Mouse (Mus musculus) limb, embryonic 15.5 days (tissue): Measurements from ENCODE around the gene Cbfb. TPM values are rescaled to one million over a fixed set of nuclear protein-coding genes. Genes with fewer than 3 reads are reported as not detected.

Experiments used
- ATAC-seq: fragments of 200-750 bp; cut with Nextera tagmentation; 2 replicates; pipeline ENCODE4 v1.8.0; 2017; ENCODE audit warnings: low read depth, moderate TSS enrichment; ENCODE audit not compliant: insufficient number of reproducible peaks, low FRiP score, low TSS enrichment
- H3K27ac ChIP-seq: fragments of 300-500 bp; sonication (generic); 2 replicates; pipeline ENCODE4 v1.5.1; 2015; ENCODE audit warnings: moderate library complexity, mild to moderate bottlenecking, inconsistent platforms
- H3K27me3 ChIP-seq: fragments of 300-500 bp; sonication (generic); 2 replicates; pipeline ENCODE4 v1.6.1; 2015; ENCODE audit warnings: inconsistent platforms
- H3K36me3 ChIP-seq: fragments of 300-500 bp; sonication (generic); 2 replicates; pipeline ENCODE4 v1.6.1; 2015; ENCODE audit warnings: inconsistent platforms
- H3K4me1 ChIP-seq: fragments of 300-500 bp; sonication (generic); 2 replicates; pipeline ENCODE4 v1.6.1; 2015; ENCODE audit warnings: inconsistent platforms
- H3K4me2 ChIP-seq: fragments of 300-500 bp; sonication (generic); 2 replicates; pipeline ENCODE4 v1.6.1; 2015; ENCODE audit warnings: mild to moderate bottlenecking, inconsistent platforms
- H3K4me3 ChIP-seq: fragments of 300-500 bp; sonication (generic); 2 replicates; pipeline ENCODE4 v1.5.1; 2015; ENCODE audit warnings: mild to moderate bottlenecking, inconsistent platforms
- H3K9ac ChIP-seq: fragments of 300-500 bp; sonication (generic); 2 replicates; pipeline ENCODE4 v1.6.1; 2015; ENCODE audit warnings: inconsistent platforms
- H3K9me3 ChIP-seq: fragments of 300-500 bp; sonication (generic); 2 replicates; pipeline ENCODE4 v1.6.1; 2016; ENCODE audit warnings: inconsistent platforms
- WGBS: fragments of 180-500 bp; shearing (Covaris S2); methylation state at CpG from one replicate; pipeline ENCODE4 v1.1.7; 2015; 5-methylcytosine and 5-hydroxymethylcytosine counted together
- polyA plus RNA-seq: library from polyadenylated mRNA; unstranded; fragments of >200 nt; fragmentation: Nextera tagmentation; extraction: Ambion mirVana; gene quantifications from 2 replicates; pipeline ENCODE4 v1.2.1, GENCODE M21; 2015

Cbfb gene
- polyA plus RNA-seq, 1 experiment from 2014 or later, result 89.0 TPM

DNA sequence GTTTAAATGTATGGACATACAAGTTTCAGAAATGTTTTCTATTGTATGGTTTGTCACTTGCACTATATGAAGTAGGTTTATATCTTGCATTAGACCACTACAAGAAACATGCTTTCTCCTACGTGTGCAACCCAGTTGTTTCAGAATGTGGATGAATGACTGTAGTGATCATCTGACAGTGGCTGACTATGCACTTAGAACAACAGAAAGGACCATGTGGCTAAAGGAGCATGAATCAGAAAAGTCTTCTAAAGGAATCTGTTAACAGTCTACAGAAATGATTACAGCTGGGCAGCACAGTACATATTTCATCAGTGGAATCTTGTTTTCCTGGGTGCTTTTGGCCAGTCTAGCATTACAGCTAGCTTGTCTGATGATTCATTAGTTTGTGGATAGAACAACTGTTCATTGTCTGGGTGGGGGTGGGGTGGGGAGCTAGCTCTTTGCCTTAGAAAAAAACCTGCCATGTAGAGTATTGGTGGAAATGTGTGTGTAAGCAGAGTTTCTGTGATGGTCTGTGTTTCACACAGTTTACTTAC, 16.1 kb downstream of the Cbfb start:
- no peak for ATAC-seq
- no peaks in the 10 kb centered on the region for H3K27me3 ChIP-seq

DNA sequence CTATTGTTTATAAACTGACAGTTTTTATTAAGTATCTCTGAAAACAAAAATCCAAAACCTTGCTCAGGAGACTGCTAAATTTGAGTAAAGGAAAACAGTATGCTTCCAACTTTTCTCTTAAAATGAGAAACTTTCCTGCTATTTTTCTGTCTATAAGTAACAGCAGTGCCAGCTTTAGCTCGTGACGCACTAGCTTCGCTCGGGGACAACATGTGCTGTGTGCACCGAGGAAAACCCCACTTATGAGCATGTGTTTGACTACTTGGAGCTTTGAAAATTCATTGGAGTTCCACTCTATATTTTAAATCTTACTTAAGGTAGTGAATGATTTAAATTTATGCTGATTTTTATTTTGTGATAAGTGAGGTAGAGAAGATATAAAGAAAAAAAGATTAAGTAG, 21.7 kb downstream of the Cbfb start:
- Histone ChIP-seq H3K27me3 (no peaks in the 10 kb centered on the region), H3K4me3 (no peak overlapping the region), H3K4me1 (no peaks in the 10 kb centered on the region), H3K4me2 (no peak overlapping the region), H3K27ac (no peak overlapping the region), H3K9ac (no peak overlapping the region), H3K9me3 (no peaks in the 10 kb centered on the region), H3K36me3 (peaks cover 42% of the 10 kb centered on the region)
- no peak for ATAC-seq
- WGBS, result 82% methylated on average over 5 of the region's 5 CpGs

More for the DNA sequence above, 16.1 kb downstream of the Cbfb start:
- Histone ChIP-seq H3K4me3 (no peak overlapping the region), H3K4me2 (no peak overlapping the region), H3K9ac (no peak overlapping the region), H3K27ac (no peak overlapping the region), H3K9me3 (no peaks in the 10 kb centered on the region), H3K36me3 (peaks cover 14% of the 10 kb centered on the region), H3K4me1 (peaks cover 3% of the 10 kb centered on the region; the same call in 1 of the 2 replicates)
- WGBS, result 73% methylated on average over 1 of the region's 1 CpGs

DNA sequence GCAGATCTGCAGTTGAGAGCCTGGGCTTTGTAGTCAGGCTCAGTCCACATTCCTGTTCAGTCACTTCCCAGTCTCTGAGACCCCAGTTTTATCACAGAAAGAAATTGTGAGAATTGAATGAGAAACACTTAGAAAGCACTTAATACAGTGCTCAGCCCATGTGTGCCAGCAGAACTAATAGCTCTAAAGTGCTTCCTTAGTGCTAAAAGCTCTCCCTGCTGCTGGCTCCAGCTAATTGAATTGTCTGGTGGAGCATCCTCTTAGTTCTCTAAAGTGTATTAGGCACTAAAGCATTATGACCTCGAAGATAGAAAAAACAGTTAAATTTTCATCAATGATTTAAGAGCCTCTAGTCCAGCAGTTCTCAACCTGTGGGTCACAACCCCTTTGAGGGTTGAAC, 35.3 kb downstream of the Cbfb start:
- peaks cover 29% of the 10 kb centered on the region; the same call in 1 of the 2 replicates for H3K36me3 ChIP-seq

DNA sequence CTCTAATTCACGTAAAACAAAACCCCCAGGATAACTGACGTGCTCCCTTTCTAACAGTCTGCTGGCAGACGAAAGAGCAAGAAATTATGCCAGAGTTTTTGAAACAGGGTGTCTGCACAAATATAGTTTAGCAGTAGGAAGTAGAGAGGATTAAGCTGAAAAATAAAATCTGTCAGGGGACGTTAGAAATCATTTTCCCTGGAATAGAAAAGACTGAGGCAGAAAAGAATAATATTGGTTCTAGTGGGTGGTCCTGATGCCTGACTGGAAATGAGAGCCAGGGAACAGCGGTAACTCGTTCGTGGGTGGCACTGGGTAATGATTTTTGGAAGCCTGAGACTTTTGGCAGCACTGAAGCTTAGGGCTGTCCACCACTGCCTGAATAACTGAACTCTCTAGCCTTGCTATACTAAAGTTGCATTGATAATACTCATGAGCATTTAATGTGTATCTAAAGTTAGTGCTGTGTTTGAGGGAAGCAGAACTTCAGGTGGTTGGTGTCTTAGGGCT, 36.3 kb downstream of the Cbfb start:
- 0 out of 2 replicates have a peak, but pooled peaks have one; percentile 19 for ATAC-seq
- 55% methylated on average over 7 of the region's 7 CpGs for WGBS
- Histone ChIP-seq H3K9ac (no peak overlapping the region), H3K4me2 (no peak overlapping the region), H3K27me3 (no peaks in the 10 kb centered on the region), H3K4me1 (no peaks in the 10 kb centered on the region), H3K9me3 (no peaks in the 10 kb centered on the region), H3K36me3 (peaks cover 18% of the 10 kb centered on the region; the same call in 1 of the 2 replicates), H3K27ac (peak overlapping the region; percentile 11; the same call in 1 of the 2 replicates), H3K4me3 (no peak overlapping the region)

More for the DNA sequence above, 35.3 kb downstream of the Cbfb start:
- no peaks in the 10 kb centered on the region for H3K9me3 ChIP-seq
- H3K27me3 ChIP-seq, result no peaks in the 10 kb centered on the region
- H3K9ac ChIP-seq, result no peak overlapping the region
- H3K27ac ChIP-seq, result no peak overlapping the region; the same call in 1 of the 2 replicates
- H3K4me3 ChIP-seq, result no peak overlapping the region
- H3K4me2 ChIP-seq, result no peak overlapping the region
- WGBS, result 82% methylated on average over 1 of the region's 1 CpGs
- ATAC-seq, result no peak
- H3K4me1 ChIP-seq, result no peaks in the 10 kb centered on the region

DNA sequence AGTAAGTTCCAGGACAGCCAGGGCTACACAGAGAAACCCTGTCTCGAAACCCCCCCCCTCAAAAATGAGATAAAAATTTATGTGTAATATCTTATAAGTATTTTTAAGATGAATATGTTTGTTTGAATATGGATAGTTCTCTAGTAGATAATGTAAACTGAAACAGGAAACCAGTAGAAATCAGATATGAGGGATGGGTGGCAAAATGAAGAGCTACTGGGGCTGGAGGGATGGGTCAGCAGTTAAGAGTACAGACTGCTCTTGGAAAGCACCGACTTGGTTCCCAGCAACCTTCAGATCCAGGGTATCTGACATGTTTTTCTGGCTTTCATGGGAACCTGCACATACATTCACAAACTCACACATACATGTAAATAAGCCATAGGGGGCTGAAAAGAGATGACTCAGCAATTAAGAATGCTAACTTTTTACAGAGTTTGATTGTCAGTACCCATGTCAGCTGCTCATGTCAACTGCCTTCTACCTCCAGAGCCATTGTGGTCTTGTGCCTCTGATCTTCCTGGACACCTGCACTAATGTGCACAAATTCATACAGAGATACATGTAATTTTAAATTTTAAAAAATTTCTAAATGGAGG, 37.3 kb downstream of the Cbfb start:
- peaks cover 16% of the 10 kb centered on the region; the same call in 1 of the 2 replicates for H3K36me3 ChIP-seq
- H3K27me3 ChIP-seq, result no peaks in the 10 kb centered on the region
- no peaks in the 10 kb centered on the region for H3K9me3 ChIP-seq
- no peak for ATAC-seq
- H3K27ac ChIP-seq, result no peak overlapping the region
- no peak overlapping the region for H3K4me2 ChIP-seq
- H3K4me3 ChIP-seq, result no peak overlapping the region
- 91% methylated on average over 2 of the region's 2 CpGs for WGBS
- no peak overlapping the region for H3K9ac ChIP-seq
- H3K4me1 ChIP-seq, result no peaks in the 10 kb centered on the region

DNA sequence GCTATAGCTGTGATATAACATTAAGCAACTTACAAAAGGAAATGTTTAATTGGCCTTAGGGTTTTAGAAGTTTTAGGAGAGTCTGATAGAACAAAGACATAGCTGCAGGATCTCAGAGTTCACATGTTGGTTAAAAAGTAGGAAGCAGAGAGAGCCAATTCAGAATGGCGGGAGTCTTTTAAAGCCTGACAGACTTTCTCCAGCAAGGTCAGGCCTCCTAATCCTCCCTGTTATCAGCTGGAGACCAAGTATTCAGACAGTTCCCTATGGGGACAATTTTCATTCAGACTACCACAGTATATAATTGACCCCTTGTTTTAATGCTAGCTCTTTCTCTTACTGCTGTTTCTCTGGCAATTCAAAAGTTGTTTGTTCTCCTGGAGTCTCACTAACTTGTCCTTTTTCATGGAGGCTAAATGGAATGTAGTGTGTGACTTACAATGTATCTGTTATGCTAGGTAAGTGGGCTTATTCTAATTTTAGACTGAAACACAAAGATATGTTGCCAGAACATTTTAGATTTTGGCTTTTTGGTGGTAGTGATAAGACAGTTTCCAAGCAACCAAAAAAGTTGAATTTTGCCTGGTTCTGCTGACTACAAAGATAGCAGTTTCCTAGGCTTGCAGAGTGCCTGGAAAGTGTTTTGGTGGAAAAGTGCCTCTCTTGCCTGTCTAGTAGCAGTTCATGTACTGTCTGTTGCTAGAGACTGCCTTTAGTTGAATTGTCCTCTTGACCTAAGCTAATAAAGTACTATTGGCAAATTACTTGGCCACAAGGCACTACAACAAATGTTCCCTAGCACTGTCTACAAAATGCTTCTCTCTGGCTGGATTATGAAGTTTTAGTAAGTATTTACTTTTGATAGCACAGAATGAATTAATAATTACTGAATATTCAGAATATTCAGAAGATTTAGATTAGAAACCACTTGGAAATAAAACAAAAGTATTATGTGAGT, 39.0 kb downstream of the Cbfb start:
- Histone ChIP-seq H3K4me1 (no peaks in the 10 kb centered on the region), H3K4me2 (no peak overlapping the region), H3K27me3 (no peaks in the 10 kb centered on the region), H3K9me3 (no peaks in the 10 kb centered on the region), H3K36me3 (peaks cover 8% of the 10 kb centered on the region; the same call in 1 of the 2 replicates), H3K9ac (no peak overlapping the region), H3K4me3 (no peak overlapping the region), H3K27ac (no peak overlapping the region)
- WGBS, result 82% methylated on average over 1 of the region's 1 CpGs
- no peak for ATAC-seq

DNA sequence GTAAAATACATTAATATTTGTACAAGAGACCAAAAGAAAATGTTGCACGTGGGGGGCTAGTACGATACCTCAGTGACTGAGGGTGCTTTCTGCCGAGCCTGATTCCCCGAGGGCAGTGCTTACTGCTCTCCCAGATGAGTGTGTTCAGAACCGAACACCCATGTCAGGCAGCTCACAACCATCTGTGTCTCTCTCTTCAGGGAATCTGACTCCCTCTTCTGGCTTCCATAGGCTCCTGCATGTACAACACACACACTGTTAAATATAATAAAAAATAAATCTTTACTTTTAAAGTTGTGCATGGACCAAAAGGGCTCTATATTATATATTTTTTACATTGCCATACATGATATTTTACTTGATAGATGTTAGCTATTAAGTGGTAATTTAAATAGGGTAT, 43.6 kb downstream of the Cbfb start:
- Histone ChIP-seq H3K27ac (no peak overlapping the region), H3K4me2 (no peak overlapping the region), H3K4me1 (no peaks in the 10 kb centered on the region), H3K36me3 (peaks cover 10% of the 10 kb centered on the region), H3K4me3 (no peak overlapping the region), H3K27me3 (no peaks in the 10 kb centered on the region), H3K9ac (no peak overlapping the region), H3K9me3 (no peaks in the 10 kb centered on the region)
- no peak for ATAC-seq
- WGBS, result 86% methylated on average over 5 of the region's 5 CpGs

DNA sequence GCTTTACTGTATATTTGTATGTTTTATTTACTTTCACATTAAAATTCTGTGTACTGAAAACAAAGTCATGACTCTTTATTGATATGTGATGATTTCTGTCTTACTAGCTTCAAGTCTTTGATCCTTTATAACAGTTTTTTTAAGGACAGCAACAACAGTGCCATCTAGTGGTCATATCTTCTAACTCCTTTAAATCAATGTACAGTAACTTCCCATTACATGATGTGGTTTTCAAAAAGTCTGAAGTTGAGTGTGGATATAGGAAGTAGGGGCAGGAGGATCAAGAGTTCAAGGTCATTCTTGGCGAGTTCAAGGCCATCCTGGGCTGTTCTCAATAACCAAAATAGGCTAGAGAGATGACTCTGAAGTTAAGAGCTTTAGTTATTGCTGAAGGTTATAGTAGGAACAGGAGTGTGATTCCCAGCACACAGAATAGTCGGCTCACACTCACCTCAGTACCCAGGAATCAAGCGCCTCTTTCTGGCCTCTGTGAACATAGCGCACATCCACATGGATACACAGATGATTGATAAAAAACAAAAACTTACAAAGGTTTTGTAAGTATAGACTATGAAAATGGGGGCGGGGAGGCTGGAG, 47.5 kb downstream of the Cbfb start:
- 78% methylated on average over 5 of the region's 5 CpGs for WGBS
- no peak for ATAC-seq
- no peak overlapping the region for H3K4me3 ChIP-seq
- H3K4me1 ChIP-seq, result no peaks in the 10 kb centered on the region
- H3K27me3 ChIP-seq, result no peaks in the 10 kb centered on the region
- no peak overlapping the region for H3K9ac ChIP-seq
- no peak overlapping the region for H3K27ac ChIP-seq
- H3K4me2 ChIP-seq, result no peak overlapping the region
- H3K9me3 ChIP-seq, result no peaks in the 10 kb centered on the region
- peaks cover 10% of the 10 kb centered on the region for H3K36me3 ChIP-seq

DNA sequence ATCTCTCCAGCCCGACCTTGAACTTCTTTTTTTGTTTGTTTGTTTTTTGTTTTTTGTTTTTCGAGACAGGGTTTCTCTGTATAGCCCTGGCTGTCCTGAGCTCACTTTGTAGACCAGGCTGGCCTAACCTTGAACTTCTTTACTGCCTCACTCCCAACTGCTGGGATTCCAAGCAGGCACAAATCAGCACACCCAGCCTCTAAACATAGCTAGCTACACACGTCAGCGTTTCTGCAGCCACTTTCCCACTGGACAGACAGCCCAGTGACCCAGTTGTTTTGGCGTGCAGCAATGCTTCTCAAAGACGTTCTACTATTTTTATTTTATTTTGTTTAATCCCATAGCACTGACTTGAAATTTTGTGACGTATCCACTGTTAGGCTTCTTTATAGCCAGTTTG, 53.4 kb downstream of the Cbfb start:
- H3K36me3 ChIP-seq, result no peaks in the 10 kb centered on the region
- peak overlapping the region; percentile 79; the same call in 1 of the 2 replicates for H3K4me2 ChIP-seq
- H3K27me3 ChIP-seq, result no peaks in the 10 kb centered on the region
- H3K27ac ChIP-seq, result peak overlapping the region; percentile 93
- H3K9me3 ChIP-seq, result no peaks in the 10 kb centered on the region
- peak overlapping the region; percentile 81; the same call in 1 of the 2 replicates for H3K4me3 ChIP-seq
- ATAC-seq, result no peak
- H3K4me1 ChIP-seq, result peaks cover 20% of the 10 kb centered on the region
- no peak overlapping the region; the same call in 1 of the 2 replicates for H3K9ac ChIP-seq
- 54% methylated on average over 7 of the region's 7 CpGs for WGBS

DNA sequence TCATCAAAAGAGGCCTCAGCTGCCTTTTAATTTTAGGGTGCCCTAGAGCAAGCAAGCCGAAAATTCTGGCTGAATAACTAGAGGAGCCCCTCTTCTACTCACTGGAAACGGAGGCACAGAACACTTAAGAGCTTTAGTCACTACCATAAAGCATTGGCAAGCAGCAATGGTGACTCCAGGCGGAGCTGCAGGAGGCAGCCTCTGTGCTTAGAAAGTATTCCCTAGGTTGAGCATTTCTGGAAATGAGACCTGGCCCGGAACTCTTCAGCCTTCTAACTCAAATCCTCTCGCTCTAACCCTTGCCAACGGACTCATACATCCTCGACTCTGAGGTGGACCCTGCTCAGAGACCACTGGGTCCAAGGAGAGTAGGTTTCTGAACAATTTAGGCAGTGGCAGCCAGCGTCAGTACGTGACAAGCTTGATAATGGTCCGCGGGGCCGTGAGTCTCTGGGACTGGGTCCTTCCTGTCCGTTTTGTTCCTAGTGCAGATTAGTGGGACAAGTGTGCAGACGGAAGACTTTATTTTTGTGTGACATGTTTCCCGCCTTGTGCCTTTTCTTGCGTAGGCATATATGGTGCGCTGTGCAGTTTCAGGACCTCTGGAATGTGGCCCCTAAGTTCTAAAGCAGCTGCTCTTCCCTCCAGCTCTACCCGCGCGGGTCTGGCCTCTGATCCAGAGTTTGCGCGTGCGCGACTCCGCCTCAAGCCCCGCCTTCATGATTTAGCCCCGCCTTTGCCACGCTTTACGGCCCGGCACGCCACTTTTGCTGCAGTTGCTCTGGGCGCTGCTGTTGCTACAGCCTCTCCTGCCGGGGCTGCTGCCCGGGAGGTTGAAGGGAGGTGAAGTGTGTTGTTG, 54.2 kb downstream of the Cbfb start, which contains the start of gene D230025D16Rik:
Gene D230025D16Rik, plus strand, starts transcription at position 733 of the 859 bp plus-strand sequence.
- H3K4me3 ChIP-seq, result peak within 1 kb of the TSS; percentile 81
- no peaks in the 10 kb centered on the region for H3K9me3 ChIP-seq
- 2% methylated on average over 34 of the region's 34 CpGs for WGBS
- no peaks in the 10 kb centered on the region for H3K36me3 ChIP-seq
- H3K4me2 ChIP-seq, result peak within 1 kb of the TSS; percentile 79
- H3K27me3 ChIP-seq, result no peaks in the 10 kb centered on the region
- peaks cover 20% of the 10 kb centered on the region for H3K4me1 ChIP-seq
- peak within 1 kb of the TSS; percentile 73 for H3K9ac ChIP-seq
- peak; percentile 88 for ATAC-seq
- H3K27ac ChIP-seq, result peak within 1 kb of the TSS; percentile 93

DNA sequence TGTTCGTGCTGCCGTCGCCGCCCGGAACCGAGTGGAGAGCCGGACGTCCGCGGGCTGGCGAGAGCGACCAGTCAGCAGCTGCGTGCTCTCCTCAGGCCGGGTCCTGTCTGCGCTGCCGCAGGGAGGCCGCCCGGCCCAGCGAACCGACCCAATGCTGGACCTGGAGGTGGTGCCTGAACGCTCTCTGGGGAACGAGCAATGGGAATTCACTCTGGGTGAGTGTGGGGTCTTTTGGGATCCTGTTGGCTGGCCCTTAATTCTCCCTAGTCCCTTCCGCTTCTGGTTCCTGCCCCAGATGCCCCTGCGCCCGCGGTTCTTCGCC, 54.8 kb downstream of the Cbfb start:
- Histone ChIP-seq H3K9me3 (no peaks in the 10 kb centered on the region), H3K36me3 (no peaks in the 10 kb centered on the region), H3K4me3 (peak overlapping the region; percentile 81), H3K4me1 (peaks cover 20% of the 10 kb centered on the region), H3K9ac (peak overlapping the region; percentile 73), H3K27me3 (no peaks in the 10 kb centered on the region), H3K4me2 (peak overlapping the region; percentile 79), H3K27ac (peak overlapping the region; percentile 93)
- under 1% methylated on average over 27 of the region's 27 CpGs for WGBS
- ATAC-seq, result peak; percentile 37; the same call in 1 of the 2 replicates
